Mouse (Mus musculus): Measurements from ENCODE around the gene Slc37a4. TPM values are rescaled to one million over a fixed set of nuclear protein-coding genes. Genes with fewer than 3 reads are reported as not detected.

Gene Slc37a4
- 20.4 and 23.3 TPM in 2 replicates for polyA plus RNA-seq (2012; rRNA removed)

DNA sequence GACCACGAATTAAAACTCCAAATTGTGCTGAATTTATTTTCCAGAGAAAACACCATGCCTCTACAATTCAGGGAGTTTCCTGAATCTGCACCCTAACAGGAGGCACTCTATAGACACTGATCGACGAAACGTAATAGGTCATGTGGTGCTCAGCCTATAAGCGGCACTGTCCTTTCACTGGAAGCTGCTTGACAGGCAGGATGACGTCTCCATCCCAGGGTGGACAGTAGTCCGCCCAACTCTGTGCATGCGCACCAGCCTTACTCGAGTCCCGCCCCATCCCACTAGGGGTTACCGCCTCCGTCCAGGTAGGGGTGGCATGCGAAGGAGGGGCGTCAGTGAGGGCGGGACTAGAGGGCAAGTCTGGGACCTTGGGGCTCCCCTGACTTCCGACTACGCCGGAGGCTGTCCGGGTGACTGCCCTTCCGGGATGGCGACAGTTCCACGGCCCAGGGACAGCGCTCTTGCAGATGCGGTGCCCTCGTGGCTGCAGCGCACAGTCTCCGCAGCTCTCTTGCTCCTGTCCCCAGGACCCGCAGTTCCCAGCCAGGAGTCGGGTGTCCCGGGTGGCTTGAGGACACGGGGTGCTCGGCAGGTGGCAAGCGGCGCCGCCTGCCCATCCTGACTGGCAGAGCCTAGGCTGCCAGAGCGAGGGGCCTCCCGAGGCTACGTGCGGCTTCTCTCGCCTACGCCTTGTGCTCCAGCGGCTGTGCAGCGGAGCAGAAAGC, at the start of gene Slc37a4:
TSS of gene Slc37a4 (plus strand) at position 169 of the 728 bp plus-strand sequence.

DNA sequence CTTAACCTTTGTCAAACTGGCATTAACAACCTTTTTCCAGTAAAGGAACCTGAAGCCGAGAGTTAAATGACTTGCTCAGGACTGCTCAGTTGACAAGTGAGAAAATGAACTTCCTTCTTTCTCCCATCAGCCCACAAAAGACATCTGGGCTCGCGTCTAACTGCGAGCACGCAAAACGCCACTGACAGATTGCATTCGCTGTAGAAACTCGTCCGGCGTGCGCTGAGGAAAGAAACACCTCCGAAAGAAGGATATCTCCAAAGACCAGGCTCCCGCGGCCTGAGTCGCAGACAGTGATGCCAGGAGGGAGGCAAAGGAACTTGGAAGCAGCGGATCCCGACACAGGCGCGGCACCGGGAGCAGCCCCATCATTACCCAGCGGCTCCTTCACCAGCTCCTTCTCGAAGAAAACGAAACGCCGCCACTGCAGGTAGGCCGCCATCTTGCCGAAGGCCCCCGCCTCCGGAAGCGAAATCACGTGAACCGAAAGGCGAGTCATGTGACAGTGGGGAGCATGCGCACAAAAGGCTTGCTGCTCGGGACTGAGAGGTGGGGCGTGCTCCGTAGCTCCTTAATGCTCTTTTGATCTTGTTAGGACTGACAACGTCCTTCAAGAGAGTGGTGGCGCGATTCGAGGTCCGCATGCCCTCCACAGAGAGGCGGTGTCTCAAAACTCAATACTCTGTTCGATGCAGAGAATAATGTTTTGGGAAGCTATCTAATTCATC, 35.3 kb upstream of the Slc37a4 start, which contains the start of gene Vps11:
TSS of gene Vps11 (minus strand) at position 481 of the 728 bp plus-strand sequence.

DNA sequence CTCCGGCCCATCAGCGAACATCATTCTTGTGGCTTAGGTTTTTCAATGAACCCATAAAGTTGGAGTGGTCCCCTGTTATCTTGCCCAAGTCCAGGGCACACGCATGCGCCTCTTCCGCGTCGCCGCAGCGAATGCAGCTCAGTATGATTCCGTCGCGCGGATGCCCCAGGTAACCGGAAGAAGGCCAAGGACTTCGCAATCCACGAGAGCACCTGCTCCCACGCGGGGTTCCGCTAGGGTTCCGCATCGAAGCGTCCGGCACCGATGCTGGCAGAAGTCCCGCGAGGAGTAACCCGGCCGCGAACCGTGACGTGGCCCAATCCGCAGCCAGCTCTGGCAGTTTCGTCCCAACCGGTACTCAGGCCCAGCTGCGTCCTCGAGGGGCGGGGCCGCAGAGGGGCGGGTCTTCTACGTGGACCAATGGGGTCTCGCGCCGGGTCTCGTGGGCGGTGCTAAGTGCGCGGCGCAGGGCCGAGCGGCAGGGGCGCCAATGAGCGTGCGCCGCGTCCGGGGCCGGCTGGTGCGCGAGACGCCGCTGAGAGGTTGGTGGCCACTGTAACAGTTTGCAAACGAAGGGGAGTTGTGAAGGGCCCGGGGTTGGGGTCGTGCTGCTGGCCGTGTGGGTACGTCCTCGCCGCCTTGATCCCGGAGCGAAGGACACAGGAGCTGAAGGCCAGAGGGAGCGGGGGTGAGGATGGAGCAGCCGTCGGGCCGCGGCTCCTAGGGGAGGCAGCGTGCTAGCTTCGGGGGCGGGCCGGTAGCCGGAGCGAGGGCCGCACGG, 17.4 kb upstream of the Slc37a4 start, which contains the start of gene Hyou1:
TSS of gene Hyou1 (plus strand) at position 437 of the 781 bp plus-strand sequence.

DNA sequence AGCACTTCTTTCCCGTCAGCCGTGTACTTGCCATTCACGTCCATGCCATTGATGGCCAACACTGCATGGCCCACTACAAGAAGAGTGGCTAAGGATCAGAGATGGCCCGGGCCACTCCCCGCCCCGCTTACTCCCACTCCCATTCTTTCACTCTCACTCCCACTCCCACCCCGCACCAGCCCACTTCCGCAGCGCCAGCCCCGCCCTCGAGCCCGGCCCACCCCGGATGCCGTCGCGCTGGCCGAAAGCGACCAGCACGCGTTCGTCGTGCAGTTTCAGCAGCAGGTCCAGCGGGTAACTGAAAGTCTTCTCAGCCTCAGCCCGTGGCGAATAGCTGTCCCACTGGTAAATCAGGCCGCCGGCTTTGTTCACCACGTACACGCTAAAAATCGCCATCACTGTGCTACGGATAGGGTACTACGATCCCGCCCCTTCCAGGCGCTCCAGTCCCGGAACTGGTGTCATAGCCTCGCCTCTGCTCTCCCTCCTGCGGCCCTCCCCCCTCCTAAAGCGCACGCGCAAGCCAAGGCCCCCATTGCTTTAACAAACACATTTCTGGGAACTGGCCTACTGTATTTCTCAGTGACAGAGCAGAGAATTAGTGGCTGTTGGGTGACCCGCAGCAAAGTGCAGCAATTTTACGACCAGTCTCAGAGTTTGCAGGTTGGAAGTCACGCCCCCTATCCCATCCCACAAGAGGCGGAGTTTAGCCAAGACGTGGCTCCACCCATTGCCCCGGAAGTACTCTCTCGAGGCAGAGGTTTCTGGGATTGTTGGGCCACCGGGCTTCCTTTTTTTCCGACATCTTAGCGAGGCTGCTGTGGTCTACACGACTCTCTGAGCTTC, 10.5 kb downstream of the Slc37a4 start, which contains the start of the genes Rps25 and Trappc4:
TSS of gene Rps25 (plus strand) at position 234 of the 846 bp plus-strand sequence.
TSS of gene Trappc4 (minus strand) at position 695 of the 846 bp plus-strand sequence.

DNA sequence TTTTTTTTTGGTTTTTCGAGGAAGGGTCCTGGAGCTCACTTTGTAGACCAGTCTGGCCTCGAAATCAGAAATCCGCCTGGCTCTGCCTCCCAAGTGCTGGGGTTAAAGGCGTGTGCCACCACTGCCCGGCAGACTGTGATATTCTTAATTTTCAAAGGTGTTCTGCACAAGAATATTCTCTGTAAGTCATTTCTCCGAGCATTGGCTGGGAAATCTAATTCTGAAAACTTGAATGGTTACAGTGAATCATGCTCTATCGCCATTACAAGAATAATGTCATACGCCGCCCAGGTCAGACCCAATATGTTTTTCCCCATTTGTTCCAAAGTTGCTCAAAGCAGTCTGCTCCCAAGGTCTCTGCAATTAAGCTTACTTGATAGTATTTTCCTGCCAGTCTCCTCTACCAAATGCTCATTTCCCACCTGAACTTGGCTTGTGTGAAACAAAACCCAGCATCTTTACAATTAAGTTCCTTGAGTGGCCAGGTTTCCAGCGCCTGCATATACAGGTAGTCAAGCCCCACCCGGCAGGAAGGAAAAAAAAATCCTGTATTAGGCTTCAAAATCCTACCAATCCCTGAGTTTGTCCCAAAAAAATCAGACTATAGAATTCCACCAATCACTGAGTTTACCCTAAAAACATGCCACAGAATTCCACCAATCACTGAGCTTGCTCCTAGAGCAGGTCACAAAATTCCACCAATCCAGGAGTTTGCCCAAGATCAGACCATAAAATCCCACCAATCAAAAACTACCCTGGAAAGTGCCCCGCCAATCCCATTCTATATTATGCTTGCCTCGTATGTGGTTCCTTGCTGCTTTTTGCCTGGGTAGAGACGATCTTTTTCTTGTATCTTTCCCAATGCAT, 22.1 kb downstream of the Slc37a4 start, which contains the start of gene Ccdc84:
TSS of gene Ccdc84 (minus strand) at position 51 of the 867 bp plus-strand sequence.

DNA sequence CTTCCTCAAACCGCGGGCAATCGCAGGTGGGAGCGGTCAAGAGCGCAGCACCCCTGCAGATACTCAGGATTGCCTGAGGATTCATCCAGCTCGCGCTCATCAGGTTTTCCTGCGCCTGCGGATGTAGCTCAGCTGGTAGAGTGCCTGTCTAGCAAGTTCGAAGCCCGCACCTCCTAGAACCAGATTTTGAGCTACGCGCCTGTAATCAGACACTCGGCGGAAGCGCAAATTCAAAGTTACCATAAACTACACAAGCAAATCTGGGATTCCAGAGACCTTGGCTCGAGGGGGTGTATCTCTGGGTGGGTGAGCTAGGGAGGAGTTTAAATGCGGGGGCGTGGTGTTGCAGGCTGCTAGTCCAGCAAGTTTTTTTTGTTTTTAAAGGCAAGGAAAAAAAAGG, 44.3 kb downstream of the Slc37a4 start, which contains the start of gene Foxr1:
TSS of gene Foxr1 (minus strand) at position 176 of the 400 bp plus-strand sequence.

Other genes with a start within 250 kb of the Slc37a4 start
- gene Cbl, start 162.8 kb upstream of the Slc37a4 start, polyA plus RNA-seq (2012; rRNA removed) = 7.6 and 7.7 TPM in 2 replicates
- gene Ccdc153, start 156.2 kb upstream of the Slc37a4 start, polyA plus RNA-seq (2012; rRNA removed) = 19.7 and 22.5 TPM in 2 replicates
- 0.10 and 0.24 TPM in 2 replicates for gene Pdzd3, start 145.4 kb upstream of the Slc37a4 start, polyA plus RNA-seq (2012; rRNA removed)
- gene Nlrx1, start 128.3 kb upstream of the Slc37a4 start, polyA plus RNA-seq (2012; rRNA removed) = 18.5 and 18.9 TPM in 2 replicates
- gene Abcg4, start 108.2 kb upstream of the Slc37a4 start, polyA plus RNA-seq (2012; rRNA removed) = 25.8 and 35.0 TPM in 2 replicates
- gene Hinfp, start 91.2 kb upstream of the Slc37a4 start, polyA plus RNA-seq (2012; rRNA removed) = 26.3 and 36.2 TPM in 2 replicates
- 57.1 and 60.9 TPM in 2 replicates for gene C2cd2l, start 76.6 kb upstream of the Slc37a4 start, polyA plus RNA-seq (2012; rRNA removed)
- gene Dpagt1, start 70.8 kb upstream of the Slc37a4 start, polyA plus RNA-seq (2012; rRNA removed) = 74.2 and 75.2 TPM in 2 replicates
- gene H2afx, start 62.2 kb upstream of the Slc37a4 start, polyA plus RNA-seq (2012; rRNA removed) = 313 and 370 TPM in 2 replicates
- gene Hmbs, start 52.6 kb upstream of the Slc37a4 start, polyA plus RNA-seq (2012; rRNA removed) = 84.2 and 85.4 TPM in 2 replicates
- gene Vps11, start 35.2 kb upstream of the Slc37a4 start, polyA plus RNA-seq (2012; rRNA removed) = 28.5 and 31.4 TPM in 2 replicates
- 133 and 139 TPM in 2 replicates for gene Hyou1, start 17.4 kb upstream of the Slc37a4 start, polyA plus RNA-seq (2012; rRNA removed)
- gene Rps25, start 10.3 kb downstream of the Slc37a4 start, polyA plus RNA-seq (2012; rRNA removed) = 70.5 and 98.9 TPM in 2 replicates
- gene Trappc4, start 10.7 kb downstream of the Slc37a4 start, polyA plus RNA-seq (2012; rRNA removed) = 42.0 and 46.1 TPM in 2 replicates
- gene Ccdc84, start 21.7 kb downstream of the Slc37a4 start, polyA plus RNA-seq (2012; rRNA removed) = 23.6 and 25.2 TPM in 2 replicates
- gene Foxr1, start 44.3 kb downstream of the Slc37a4 start, polyA plus RNA-seq (2012; rRNA removed) = 1.7 and 1.8 TPM in 2 replicates
- 0.29 and 0.55 TPM in 2 replicates for gene Upk2, start 58.1 kb downstream of the Slc37a4 start, polyA plus RNA-seq (2012; rRNA removed)
- 60.2 and 63.2 TPM in 2 replicates for gene Bcl9l, start 86.0 kb downstream of the Slc37a4 start, polyA plus RNA-seq (2012; rRNA removed)
- 0.13 and 0.69 TPM in 2 replicates for gene Cxcr5, start 165.0 kb downstream of the Slc37a4 start, polyA plus RNA-seq (2012; rRNA removed)
- gene Ddx6, start 208.0 kb downstream of the Slc37a4 start, polyA plus RNA-seq (2012; rRNA removed) = 18.5 and 18.9 TPM in 2 replicates